Mouse (Mus musculus): ENCODE results near the gene Pde6d.

The Pde6d gene

DNA sequence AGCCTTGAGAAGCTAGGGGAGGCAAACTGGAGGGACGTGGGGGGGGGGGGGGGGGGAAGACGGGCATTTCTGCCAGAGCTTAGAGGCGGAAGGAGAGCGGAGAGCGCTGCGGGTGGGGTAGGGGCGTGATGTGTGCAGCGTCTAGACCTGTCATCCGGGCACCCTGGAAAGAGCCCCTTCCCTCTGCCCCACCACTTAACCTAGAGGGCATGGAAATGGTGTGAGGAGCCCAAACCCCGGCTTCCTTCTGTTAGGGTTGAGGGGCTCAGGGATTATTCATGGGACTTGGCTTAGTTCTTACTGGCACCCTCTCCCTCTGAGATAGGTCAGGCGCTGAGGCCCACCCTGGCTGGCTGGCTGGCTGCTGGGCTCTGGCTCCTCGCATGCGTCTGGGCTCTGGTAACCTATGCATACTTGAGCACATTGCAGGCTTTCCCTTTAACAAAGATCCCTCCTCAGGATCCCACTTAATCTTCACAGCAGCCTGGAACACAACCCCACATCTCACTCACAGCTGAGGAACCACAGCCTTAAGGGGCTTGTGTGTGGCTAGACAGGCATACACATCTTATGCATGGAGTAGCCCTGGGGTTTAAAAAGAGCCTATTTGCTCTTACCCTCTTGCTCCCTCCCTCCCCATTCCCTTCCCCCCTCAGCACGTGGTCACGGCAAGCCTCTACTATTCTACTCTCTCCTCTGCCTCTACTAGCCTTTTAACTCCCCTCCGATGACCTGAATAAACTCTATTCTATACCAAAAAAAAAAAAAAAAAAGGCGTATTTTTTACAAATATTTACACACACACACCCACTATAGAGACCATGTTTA lies 80.0 kb downstream of the Pde6d start:
- no peak for DNase-seq (ENCODE audit: low spot score)

DNA sequence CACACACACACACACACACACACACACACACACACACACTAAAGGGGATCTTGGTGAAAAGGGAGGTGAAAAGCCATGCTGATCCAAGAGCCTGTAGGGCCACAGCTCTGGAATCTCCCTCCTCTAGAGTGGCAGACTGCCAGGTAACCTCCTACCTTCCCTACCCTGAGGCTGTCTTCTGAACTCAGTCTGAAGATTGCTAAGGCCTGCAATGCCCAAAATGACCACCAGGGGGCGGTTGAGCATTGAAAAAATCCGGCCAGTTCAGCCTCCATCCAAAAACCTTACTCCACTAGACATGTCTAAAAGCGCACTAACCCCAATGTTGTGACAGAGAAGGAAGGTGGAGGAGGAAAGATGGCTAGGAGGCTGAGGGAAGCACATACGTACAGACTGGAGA lies 80.9 kb downstream of the Pde6d start:
- peak; percentile 94 for DNase-seq (ENCODE audit: low spot score)

DNA sequence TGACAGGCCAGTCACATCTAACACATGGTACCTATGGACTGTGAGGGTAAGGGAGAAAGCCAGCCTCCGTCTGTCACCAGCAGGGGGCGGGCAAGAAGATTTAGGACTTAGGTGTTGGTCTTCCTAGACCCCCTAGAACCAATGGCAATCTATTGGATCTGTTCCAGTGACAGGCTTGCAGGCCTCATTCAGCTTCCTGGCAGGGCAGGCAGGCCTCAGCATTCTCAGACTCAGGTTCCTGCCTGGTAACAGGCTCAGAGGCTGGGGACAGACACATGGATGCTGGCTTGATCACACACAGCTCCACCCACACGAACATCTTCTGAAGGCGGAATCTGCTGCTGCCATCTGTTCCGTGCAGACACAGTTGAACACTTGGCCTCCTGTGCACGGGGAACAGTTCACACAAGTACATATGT lies 81.3 kb downstream of the Pde6d start:
- DNase-seq (ENCODE audit: low spot score): no peak

DNA sequence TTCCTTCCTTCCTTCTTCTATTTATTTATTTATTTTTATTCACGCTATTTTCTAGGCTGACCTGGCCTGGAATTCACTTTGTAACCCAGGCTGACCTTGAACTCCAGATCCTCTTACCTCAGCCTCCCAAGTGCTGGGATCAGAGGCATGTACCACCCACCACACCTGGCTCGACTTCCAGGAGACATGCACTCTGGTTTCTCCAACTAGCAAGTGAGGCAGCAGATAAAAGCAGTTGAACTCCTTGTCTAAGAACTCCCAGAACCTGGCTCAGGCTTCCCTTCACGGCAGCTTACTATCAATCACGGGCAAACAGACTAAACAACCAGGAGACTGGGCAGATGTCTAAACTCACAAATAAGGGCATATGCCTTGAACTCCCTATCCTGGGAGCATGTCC lies 81.7 kb downstream of the Pde6d start:
- no peak for DNase-seq (ENCODE audit: low spot score)

DNA sequence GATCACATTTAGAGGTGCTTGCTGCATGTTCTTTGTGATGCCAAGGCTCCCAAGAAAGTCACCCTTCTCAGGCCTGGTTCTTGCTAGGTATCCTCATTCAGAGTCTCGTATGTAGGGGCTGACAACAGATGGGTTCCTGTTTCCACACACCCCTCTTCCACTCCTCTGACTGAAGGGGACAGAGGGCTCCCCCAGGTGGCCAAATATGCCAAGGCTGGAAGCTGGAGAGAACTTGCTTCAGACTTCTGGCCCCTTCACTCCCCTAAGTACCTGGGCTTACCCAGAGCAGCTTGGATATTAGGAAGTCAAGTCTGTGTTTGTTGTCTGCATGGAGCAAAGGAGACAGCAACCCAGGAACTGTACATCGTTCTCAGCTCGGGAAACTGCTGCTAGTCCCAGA lies 82.5 kb downstream of the Pde6d start:
- DNase-seq (ENCODE audit: low spot score): no peak

DNA sequence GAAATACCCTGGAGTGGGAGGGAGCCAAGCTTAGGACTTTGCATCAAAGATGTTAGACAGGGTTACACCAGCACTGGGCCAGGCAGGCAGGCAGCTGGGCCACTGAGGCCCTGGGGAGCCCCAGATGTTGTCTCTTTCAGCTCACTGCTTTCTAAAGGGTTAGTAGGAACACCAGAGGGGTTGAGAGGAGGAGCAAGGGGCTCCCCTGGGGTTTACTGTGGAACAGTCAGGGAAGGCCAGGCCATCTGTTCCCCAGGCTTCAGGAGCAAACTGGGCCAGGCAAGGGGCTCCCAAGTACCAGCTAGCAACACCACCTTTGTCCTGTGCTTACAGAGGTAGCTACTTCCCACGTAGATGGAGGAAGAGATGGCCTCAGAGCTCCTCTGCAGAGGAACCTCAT lies 83.8 kb downstream of the Pde6d start:
- no peak for DNase-seq (ENCODE audit: low spot score)

DNA sequence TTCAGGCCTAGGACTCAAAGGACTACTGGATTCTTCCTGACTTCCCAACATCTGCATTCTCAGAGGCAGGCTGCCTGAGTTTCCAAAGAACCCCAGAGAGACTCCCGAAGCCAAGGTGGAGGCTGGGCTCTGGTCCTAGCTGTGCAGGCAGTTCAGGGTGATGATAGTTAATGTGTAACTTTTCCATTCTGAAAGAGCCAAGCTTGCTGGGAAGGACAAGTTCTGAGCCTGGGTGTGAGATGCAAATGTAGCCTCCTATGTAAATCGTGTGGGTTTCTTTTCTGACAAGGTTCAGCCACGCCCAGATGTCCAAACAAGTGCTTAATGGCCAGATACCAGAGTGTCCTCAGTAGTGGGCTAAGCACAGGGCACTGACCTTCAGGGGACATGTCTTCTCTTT lies 84.4 kb downstream of the Pde6d start:
- no peak for DNase-seq (ENCODE audit: low spot score)

DNA sequence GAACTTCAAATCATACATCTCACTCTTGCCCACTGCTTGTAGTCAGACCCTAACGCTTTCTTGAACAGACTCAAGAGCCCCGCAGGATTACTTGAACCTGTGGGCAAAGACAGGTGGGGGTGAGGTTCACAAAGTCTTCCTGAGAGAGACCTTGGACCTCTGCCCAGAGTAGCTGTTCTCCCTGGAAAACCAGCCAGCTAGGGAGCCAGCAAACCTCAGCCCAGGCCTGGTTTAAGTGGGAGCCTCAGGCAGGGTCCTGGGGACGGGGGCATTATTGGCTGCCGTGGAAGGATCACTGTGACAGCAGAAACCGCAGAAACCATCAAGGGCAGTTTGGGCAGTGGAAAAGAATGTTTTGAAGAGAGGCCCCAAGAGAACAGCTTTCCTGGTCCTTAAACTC lies 85.1 kb downstream of the Pde6d start:
- no peak for DNase-seq (ENCODE audit: low spot score)

DNA sequence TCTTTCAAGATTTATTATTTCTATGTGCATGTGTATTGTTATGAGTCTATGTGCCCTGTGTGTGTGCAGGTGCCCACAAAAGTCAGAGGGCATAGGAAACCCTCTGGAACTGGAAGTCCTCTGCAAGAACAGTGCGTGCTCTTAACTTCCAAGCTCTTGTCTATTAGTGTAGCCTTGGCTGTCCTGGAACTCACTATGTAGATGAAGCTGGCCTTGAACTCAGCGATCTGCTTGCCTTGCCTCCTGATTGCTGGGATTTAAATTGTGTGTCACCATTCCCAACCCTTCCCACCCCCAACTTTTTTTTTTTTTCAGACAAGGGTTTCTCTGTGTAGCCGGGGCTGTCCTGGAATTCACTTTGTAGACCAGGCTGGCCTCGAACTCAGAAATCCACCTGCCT lies 86.1 kb downstream of the Pde6d start:
- no peak for DNase-seq (ENCODE audit: low spot score)

DNA sequence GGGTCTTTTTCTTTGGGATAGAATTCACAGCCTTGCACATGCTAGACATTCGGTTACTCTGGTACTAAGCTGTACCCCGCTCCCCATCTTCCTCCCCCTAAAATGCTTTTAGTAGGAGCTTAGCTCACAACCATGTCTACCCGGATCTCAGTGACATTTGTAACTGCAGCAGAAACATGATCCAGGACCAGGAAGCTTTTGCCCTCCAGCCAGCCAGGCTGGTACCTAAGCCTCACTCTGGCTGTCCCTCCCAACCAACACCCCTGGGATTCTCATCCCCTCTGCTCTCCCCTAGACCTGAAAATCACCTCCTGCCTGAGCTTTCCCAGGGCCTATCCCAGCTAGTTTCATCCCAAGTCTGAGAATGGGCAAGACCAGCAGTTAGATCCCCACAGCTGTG lies 88.6 kb downstream of the Pde6d start:
- DNase-seq (ENCODE audit: low spot score): no peak
